Mouse (Mus musculus) bone marrow macrophage, adult 2 months (primary cell): ENCODE results near the gene Art3.

Experiments used
- CTCF ChIP-seq: IDR thresholded peaks from 2 replicates; pipeline ENCODE4 v1.5.1; 2012; ENCODE audit warnings: low read depth, mild to moderate bottlenecking, low read length, moderate library complexity
- POLR2A ChIP-seq: IDR thresholded peaks from 2 replicates; pipeline ENCODE4 v1.6.1; 2012; ENCODE audit warnings: mild to moderate bottlenecking, low read depth, low read length, borderline replicate concordance

- no peak for TF ChIP-seq CTCF
- TF ChIP-seq POLR2A: no peak
These were observed 9.8 kb upstream of the Art3 start for GRCm38 (mm10) chr5:92321631-92322400.
